Mouse (Mus musculus) embryonic facial prominence, embryonic 13.5 days (tissue): Measurements from ENCODE around the gene Gm37240. TPM values are rescaled to one million over a fixed set of nuclear protein-coding genes. Genes with fewer than 3 reads are reported as not detected.

Source experiments
- ATAC-seq: fragments of 200-750 bp; cut with Nextera tagmentation; 2 replicates; pipeline ENCODE4 v1.8.0; 2017; ENCODE audit warnings: low read depth; ENCODE audit not compliant: insufficient number of reproducible peaks, insufficient read depth, low FRiP score, low TSS enrichment
- H3K27ac ChIP-seq: fragments of 300-500 bp; sonication (generic); 2 replicates; pipeline ENCODE4 v1.5.1; 2015; ENCODE audit warnings: moderate library complexity, mild to moderate bottlenecking, inconsistent platforms
- H3K27me3 ChIP-seq: fragments of 300-500 bp; sonication (generic); 2 replicates; pipeline ENCODE4 v1.6.1; 2015; ENCODE audit warnings: mild to moderate bottlenecking, inconsistent platforms
- H3K36me3 ChIP-seq: fragments of 300-500 bp; sonication (generic); 2 replicates; pipeline ENCODE4 v1.6.1; 2015; ENCODE audit warnings: mild to moderate bottlenecking, inconsistent platforms
- H3K4me1 ChIP-seq: fragments of 300-500 bp; sonication (generic); 2 replicates; pipeline ENCODE4 v1.6.1; 2015; ENCODE audit warnings: inconsistent platforms
- H3K4me2 ChIP-seq: fragments of 300-500 bp; sonication (generic); 2 replicates; pipeline ENCODE4 v1.6.1; 2015; ENCODE audit warnings: moderate library complexity, mild to moderate bottlenecking, inconsistent platforms
- H3K4me3 ChIP-seq: fragments of 300-500 bp; sonication (generic); 2 replicates; pipeline ENCODE4 v1.5.1; 2015; ENCODE audit warnings: mild to moderate bottlenecking, inconsistent platforms
- H3K9ac ChIP-seq: fragments of 300-500 bp; sonication (generic); 2 replicates; pipeline ENCODE4 v1.6.1; 2015; ENCODE audit warnings: mild to moderate bottlenecking, inconsistent platforms
- H3K9me3 ChIP-seq: fragments of 300-500 bp; sonication (generic); 2 replicates; pipeline ENCODE4 v1.6.1; 2016; ENCODE audit warnings: inconsistent platforms
- WGBS: fragments of 180-500 bp; shearing (Covaris S2); methylation state at CpG from one replicate; pipeline ENCODE4 v1.1.7; 2015; ENCODE audit warnings: mixed read lengths; 5-methylcytosine and 5-hydroxymethylcytosine counted together
- polyA plus RNA-seq: library from polyadenylated mRNA; unstranded; fragments of >200 nt; fragmentation: Nextera tagmentation; extraction: Ambion mirVana; gene quantifications from 2 replicates; pipeline ENCODE4 v1.2.1, GENCODE M21; 2015

Gm37240 gene
- polyA plus RNA-seq, 1 experiment from 2014 or later, result 6.3 TPM

DNA sequence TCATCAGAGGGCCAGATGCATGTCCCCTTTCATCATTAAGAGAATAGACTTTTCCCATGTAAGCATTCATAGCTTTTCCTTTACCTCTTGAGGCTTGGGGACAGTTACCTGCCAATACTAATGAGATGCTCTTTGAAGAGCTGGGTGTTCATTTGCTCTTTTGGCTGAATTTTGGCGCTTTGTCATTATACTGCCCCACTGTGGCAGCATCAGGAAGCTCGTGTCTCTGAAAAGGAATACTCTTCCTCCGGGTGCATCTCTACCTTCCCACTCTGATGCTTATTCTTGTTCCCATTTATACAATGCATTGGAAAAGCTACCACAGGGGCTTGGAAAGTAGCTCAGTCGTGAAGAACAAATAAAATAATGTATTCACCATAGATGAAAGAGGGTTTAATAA lies 30.3 kb upstream of the Gm37240 start:
- no peak overlapping the region for H3K9ac ChIP-seq
- no peaks in the 10 kb centered on the region for H3K36me3 ChIP-seq
- 15% methylated on average over 4 of the region's 4 CpGs for WGBS
- no peak overlapping the region for H3K4me2 ChIP-seq
- no peak overlapping the region for H3K4me3 ChIP-seq
- H3K27ac ChIP-seq, result no peak overlapping the region
- H3K27me3 ChIP-seq, result no peaks in the 10 kb centered on the region
- no peaks in the 10 kb centered on the region for H3K4me1 ChIP-seq
- no peak for ATAC-seq
- H3K9me3 ChIP-seq, result no peaks in the 10 kb centered on the region

DNA sequence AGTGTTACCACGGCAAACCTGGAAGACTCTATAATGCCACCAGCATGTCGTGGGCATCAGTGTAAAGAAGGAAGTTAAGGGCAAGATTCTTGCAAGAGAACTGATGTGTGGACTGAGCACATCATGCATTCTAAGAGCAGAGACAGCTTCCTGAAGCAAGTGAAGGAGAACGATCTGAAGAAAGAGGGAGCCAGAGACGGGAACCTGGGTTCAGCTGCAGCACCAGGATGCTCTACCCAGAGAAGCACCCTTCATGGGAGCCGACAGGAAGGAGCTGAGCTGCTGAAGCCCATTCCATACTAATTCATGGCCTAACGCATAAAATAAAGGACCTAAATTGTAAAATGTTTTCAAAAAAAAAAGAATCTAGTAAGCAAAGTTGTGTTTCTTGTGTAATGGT lies 27.5 kb upstream of the Gm37240 start:
- no peak overlapping the region for H3K9ac ChIP-seq
- WGBS, result 93% methylated on average over 6 of the region's 6 CpGs

DNA sequence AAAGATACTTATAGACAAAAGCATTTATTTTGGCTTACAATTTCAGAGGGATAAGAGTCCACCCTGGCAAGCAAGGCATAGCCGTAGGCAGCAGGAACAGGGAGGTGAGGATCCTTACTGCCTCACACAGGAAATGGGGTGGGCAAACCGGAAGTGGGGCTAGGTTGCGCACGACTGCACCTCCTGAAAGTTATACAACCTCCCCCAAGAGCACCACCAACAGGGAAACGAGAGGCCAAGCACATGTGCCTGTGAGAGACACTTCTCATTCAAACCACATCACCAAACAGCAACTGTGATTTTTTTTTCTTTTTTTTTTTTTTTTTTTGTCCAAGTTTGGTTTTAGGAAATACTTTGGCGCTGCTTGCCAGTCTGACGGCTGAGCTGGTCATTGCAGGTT lies 19.8 kb upstream of the Gm37240 start:
- H3K27me3 ChIP-seq, result no peaks in the 10 kb centered on the region
- no peak overlapping the region for H3K9ac ChIP-seq
- 81% methylated on average over 7 of the region's 7 CpGs for WGBS
- H3K27ac ChIP-seq, result no peak overlapping the region
- H3K4me2 ChIP-seq, result no peak overlapping the region
- ATAC-seq, result no peak
- H3K9me3 ChIP-seq, result no peaks in the 10 kb centered on the region
- no peaks in the 10 kb centered on the region for H3K4me1 ChIP-seq
- no peak overlapping the region for H3K4me3 ChIP-seq
- no peaks in the 10 kb centered on the region for H3K36me3 ChIP-seq

More for the DNA sequence above, 27.5 kb upstream of the Gm37240 start:
- H3K27ac ChIP-seq, result no peak overlapping the region
- H3K4me3 ChIP-seq, result no peak overlapping the region
- no peaks in the 10 kb centered on the region for H3K4me1 ChIP-seq
- H3K27me3 ChIP-seq, result no peaks in the 10 kb centered on the region
- ATAC-seq, result no peak
- H3K9me3 ChIP-seq, result no peaks in the 10 kb centered on the region
- no peaks in the 10 kb centered on the region for H3K36me3 ChIP-seq
- H3K4me2 ChIP-seq, result no peak overlapping the region

DNA sequence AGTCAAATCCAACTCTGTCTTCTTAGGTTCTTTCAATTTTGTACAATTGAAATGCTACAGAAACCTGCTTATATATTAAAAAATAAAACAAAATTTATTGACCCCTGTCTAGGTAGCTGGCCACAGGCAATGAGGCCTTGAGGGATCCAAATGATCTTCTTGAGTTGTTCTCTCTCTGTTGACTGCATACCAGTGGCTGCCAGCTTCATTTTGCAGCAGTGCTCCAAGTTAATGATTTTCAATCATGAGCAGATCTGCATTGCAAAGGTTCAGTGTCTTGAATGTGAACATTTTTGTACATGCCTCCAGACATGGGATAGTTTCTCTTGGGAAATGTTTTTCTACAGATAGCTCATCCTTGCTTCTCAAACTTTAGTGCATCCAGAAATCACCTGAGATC lies 17.1 kb upstream of the Gm37240 start:
- Histone ChIP-seq H3K36me3 (no peaks in the 10 kb centered on the region), H3K27me3 (no peaks in the 10 kb centered on the region), H3K9ac (no peak overlapping the region), H3K4me3 (no peak overlapping the region), H3K4me2 (no peak overlapping the region), H3K4me1 (no peaks in the 10 kb centered on the region), H3K9me3 (no peaks in the 10 kb centered on the region), H3K27ac (no peak overlapping the region)
- ATAC-seq, result no peak

DNA sequence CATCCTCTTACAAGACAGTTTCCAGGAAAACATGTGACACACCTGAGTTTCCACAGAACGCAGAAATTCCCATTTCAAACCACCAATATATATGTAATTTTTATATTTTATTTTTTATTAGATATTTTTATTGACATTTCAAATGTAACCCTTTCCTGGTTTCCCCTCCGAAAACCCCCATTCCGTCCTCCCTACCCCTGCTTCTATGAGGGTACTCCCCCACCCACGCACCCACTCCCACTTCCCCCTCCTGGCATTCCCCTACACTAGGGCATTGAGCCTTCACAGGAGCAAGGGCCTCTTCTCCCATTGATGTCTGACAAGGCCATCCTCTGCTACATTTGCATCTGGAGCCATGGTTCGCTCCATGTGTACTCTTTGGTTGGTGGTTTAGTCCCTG lies 7.7 kb upstream of the Gm37240 start:
- Histone ChIP-seq H3K9ac (no peak overlapping the region), H3K27me3 (no peaks in the 10 kb centered on the region), H3K27ac (no peak overlapping the region), H3K4me1 (no peaks in the 10 kb centered on the region), H3K4me2 (no peak overlapping the region), H3K36me3 (no peaks in the 10 kb centered on the region), H3K9me3 (no peaks in the 10 kb centered on the region), H3K4me3 (no peak overlapping the region)
- no peak for ATAC-seq
- 95% methylated on average over 5 of the region's 5 CpGs for WGBS

DNA sequence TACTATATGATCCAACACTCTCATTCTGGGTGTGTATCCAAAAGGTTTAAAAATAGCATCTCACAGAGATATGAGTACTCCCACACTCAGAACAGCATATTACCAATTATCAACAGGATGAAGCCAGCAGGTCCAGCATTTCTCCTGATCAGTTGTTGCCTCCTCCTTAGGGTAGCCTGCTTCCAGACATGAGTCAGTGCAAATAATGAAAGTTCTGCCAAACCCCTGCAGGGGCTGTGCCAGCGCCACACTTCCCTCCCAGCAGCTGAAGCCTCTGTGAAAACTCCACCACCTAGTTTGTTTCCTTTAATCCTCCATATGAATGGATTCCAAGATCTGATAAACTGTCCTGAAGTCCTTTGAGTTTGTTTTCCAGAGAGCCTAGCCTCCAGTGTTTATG lies 4.3 kb upstream of the Gm37240 start:
- Histone ChIP-seq H3K36me3 (no peaks in the 10 kb centered on the region), H3K9me3 (no peaks in the 10 kb centered on the region), H3K27ac (no peak overlapping the region), H3K9ac (no peak overlapping the region), H3K4me3 (no peak overlapping the region), H3K27me3 (peaks cover 3% of the 10 kb centered on the region; the same call in 1 of the 2 replicates), H3K4me1 (peaks cover 13% of the 10 kb centered on the region), H3K4me2 (no peak overlapping the region)
- ATAC-seq, result no peak
- 45% methylated on average over 1 of the region's 1 CpGs for WGBS

DNA sequence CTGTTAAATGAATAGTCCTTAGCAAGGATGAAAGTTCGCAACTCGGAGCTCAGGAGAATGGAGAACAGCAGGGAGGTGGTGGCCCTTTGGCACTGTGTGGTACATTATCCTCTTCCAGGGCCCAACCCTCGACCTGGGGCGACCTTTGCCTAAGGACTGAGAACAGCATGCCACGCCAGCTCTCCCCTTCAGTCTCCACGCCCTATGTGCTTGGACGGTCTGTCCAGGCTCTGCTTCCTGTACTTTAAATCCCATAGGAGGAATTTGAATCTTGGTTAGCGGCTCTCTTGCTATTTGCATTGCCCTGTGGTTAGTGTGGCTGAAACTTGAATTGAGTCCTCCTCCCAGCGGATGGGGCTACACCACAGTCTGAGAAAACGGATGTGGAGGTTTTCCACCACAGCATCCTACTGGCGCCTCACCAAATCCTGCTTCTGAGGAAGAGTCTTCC lies 928 bp upstream of the Gm37240 start:
- Histone ChIP-seq H3K9me3 (no peaks in the 10 kb centered on the region), H3K27ac (peak overlapping the region; percentile 65), H3K27me3 (peaks cover 8% of the 10 kb centered on the region; the same call in 1 of the 2 replicates), H3K36me3 (no peaks in the 10 kb centered on the region), H3K4me2 (peak overlapping the region; percentile 88), H3K4me3 (peak overlapping the region; percentile 64), H3K9ac (peak overlapping the region; percentile 72; the same call in 1 of the 2 replicates), H3K4me1 (peaks cover 20% of the 10 kb centered on the region)
- WGBS, result 6% methylated on average over 11 of the region's 11 CpGs
- 0 out of 2 replicates have a peak, but pooled peaks have one; percentile 11 for ATAC-seq

DNA sequence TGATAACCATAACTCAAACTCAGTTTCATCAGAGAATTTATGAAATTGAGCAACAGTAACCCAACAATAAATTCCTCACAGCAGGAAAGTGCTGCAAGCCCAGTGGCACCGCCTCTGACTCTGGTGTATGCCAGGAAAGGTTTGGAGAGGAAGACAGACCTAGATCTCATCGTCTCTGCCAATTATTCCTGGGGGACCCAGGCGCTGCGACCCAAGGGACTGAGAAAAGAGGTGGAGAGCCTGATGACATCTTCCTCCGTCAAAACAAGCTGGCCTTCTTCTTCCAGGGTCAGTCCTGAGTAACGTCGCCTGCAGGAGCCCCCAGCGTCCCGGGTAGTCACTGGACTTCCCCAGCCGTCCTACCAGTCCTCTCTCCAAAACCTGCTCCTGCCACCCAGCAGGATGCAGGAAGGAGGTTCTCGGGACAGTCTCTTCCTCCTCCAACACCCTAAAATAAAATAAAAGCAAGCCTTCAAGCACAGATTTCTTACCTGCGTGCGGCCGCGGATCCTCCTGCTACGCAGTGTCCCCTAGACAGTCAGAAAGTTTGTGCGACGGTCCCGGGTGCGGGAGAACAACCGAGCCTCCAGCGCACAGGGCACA lies 581 bp downstream of the Gm37240 start:
- WGBS, result 2% methylated on average over 22 of the region's 22 CpGs
- no peaks in the 10 kb centered on the region for H3K36me3 ChIP-seq

DNA sequence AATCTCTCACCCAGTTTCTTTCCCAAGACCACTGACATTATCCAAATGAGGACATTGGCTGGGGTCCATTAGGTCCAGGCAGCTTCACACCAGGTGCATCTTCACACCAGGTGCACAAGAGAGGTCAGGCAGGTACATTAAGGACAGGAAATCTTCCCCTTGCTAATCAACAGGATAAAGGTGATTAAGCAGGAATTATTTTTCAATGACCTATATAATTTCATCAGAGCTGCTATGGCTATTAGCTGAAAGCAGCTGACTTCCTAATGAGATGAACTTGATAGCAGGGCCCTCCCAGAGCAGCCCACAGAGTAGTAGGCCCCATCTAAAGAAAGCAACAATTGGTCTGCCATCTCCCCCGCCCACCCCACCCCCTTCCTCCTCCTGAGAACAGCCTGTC lies 1.4 kb downstream of the Gm37240 start:
- Histone ChIP-seq H3K27ac (no peak overlapping the region), H3K4me3 (peak overlapping the region; percentile 64; the same call in 1 of the 2 replicates), H3K9me3 (no peaks in the 10 kb centered on the region), H3K36me3 (no peaks in the 10 kb centered on the region), H3K27me3 (peaks cover 8% of the 10 kb centered on the region; the same call in 1 of the 2 replicates), H3K9ac (no peak overlapping the region), H3K4me1 (peaks cover 20% of the 10 kb centered on the region), H3K4me2 (peak overlapping the region; percentile 88)
- no peak for ATAC-seq
- whole genome bisulfite sequencing, result 20% methylated on average over 1 of the region's 1 CpGs

More for the DNA sequence above, 581 bp downstream of the Gm37240 start:
- peak overlapping the region; percentile 72 for H3K9ac ChIP-seq
- H3K9me3 ChIP-seq, result no peaks in the 10 kb centered on the region
- peaks cover 20% of the 10 kb centered on the region for H3K4me1 ChIP-seq
- ATAC-seq, result peak; percentile 15; the same call in 1 of the 2 replicates
- peak overlapping the region; percentile 88 for H3K4me2 ChIP-seq
- peak overlapping the region; percentile 64 for H3K4me3 ChIP-seq
- H3K27ac ChIP-seq, result 0 out of 2 replicates have a peak overlapping the region, but pooled peaks have one; percentile 39
- peaks cover 8% of the 10 kb centered on the region; the same call in 1 of the 2 replicates for H3K27me3 ChIP-seq

DNA sequence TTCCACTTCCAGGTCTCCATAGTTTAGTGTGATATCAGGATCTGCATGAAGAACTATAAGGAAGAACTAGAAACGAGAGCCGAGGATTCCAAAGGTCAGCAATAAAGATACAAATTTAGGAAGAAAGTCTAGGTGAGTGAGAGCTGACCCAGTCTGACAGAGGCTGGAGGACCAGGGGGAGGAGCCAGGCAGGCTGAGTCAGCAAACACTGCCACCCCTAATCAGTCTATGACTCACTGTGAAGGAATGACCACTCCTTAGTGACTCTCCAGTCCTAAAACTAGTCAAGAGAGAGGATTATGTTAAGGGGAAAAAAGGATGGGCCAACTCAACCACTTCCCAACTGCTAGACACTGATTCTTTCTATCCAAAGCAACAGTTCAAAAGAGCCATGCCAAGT lies 6.6 kb downstream of the Gm37240 start:
- no peaks in the 10 kb centered on the region for H3K27me3 ChIP-seq
- H3K4me1 ChIP-seq, result no peaks in the 10 kb centered on the region
- no peak overlapping the region for H3K4me2 ChIP-seq
- WGBS, result 92% methylated on average over 2 of the region's 2 CpGs
- H3K27ac ChIP-seq, result no peak overlapping the region
- no peak overlapping the region for H3K4me3 ChIP-seq
- no peaks in the 10 kb centered on the region for H3K9me3 ChIP-seq
- ATAC-seq, result no peak
- no peak overlapping the region for H3K9ac ChIP-seq
- no peaks in the 10 kb centered on the region for H3K36me3 ChIP-seq

DNA sequence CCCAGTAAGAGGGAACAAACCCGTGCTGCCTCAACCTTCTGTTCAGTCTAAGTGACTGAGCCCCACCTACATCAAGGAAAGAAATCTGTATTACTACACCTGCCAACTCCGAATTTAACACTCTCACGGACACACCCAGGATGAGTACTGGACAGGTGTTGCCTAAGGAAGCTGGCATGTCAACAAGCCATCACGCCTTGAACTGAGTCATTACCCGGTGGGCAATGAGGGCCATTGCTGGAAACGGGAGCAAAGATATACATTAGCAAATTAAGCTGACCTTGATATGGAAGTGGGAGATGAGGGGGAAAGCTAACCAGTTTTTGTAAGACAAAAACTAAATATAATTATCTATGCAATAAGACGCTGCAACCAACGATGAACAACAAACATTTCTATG lies 7.2 kb downstream of the Gm37240 start:
- Histone ChIP-seq H3K9ac (no peak overlapping the region), H3K4me3 (no peak overlapping the region), H3K27ac (no peak overlapping the region), H3K4me1 (no peaks in the 10 kb centered on the region), H3K36me3 (no peaks in the 10 kb centered on the region), H3K4me2 (no peak overlapping the region), H3K27me3 (no peaks in the 10 kb centered on the region), H3K9me3 (no peaks in the 10 kb centered on the region)
- ATAC-seq, result no peak
- WGBS, result 82% methylated on average over 8 of the region's 8 CpGs

DNA sequence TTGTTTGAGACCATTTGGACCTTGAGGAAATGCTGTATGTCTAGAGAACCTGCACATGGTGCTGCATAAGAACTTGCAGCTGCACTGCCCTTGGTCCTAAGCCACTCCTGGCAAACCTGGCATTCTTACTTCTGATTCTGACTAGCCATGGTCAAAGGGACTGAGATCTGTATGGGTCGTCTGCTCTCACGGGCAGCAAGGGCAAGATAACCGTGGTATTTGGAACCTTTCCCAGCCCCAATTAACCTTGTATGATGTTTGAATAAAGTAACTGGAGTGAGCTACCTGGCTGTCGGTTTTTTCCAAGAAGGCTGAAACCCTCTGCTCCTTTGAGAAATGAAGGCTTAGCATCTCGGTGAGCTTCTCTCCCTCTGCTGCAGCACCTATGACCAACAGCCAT lies 8.4 kb downstream of the Gm37240 start:
- no peak for ATAC-seq
- Histone ChIP-seq H3K27ac (no peak overlapping the region), H3K4me2 (no peak overlapping the region), H3K9ac (no peak overlapping the region), H3K9me3 (no peaks in the 10 kb centered on the region), H3K4me1 (no peaks in the 10 kb centered on the region), H3K36me3 (no peaks in the 10 kb centered on the region), H3K27me3 (no peaks in the 10 kb centered on the region), H3K4me3 (no peak overlapping the region)
- WGBS, result 73% methylated on average over 5 of the region's 5 CpGs
